Mouse (Mus musculus): ENCODE measurements at regions not wholly inside any gene's neighbourhood (a gene's known extent, or its start where the extent isn't known, plus 50 kb on each side); places are given as distances from the start of the nearest gene placed in this dataset.

- no peak overlapping the region for H3K27ac ChIP-seq (replicated peaks)
- no peak overlapping the region for H3K9ac ChIP-seq
- 0 out of 2 replicates have a peak, but pooled peaks cover 2% of the 10 kb centered on the region for H3K4me1 ChIP-seq
- WGBS, result 78% methylated on average over 9 of the region's 9 CpGs
- no peaks in the 10 kb centered on the region for H3K9me3 ChIP-seq (replicated peaks)
- no peak overlapping the region for H3K4me2 ChIP-seq (replicated peaks)
- no peaks in the 10 kb centered on the region for H3K36me3 ChIP-seq
- no peaks in the 10 kb centered on the region for H3K27me3 ChIP-seq
- ATAC-seq (ENCODE audit: insufficient number of reproducible peaks, low FRiP score, low TSS enrichment, low read depth), result no peak
- no peak overlapping the region for H3K4me3 ChIP-seq (replicated peaks)
Observed at GRCm38 (mm10) chr13:44390666-44391390, 338.4 kb upstream of the Jarid2 start.

GRCm38 (mm10) chr13:44394016-44394415 is 335.3 kb upstream of the Jarid2 start:
- no peaks in the 10 kb centered on the region for H3K36me3 ChIP-seq
- no peaks in the 10 kb centered on the region for H3K27me3 ChIP-seq
- H3K27ac ChIP-seq (replicated peaks), result no peak overlapping the region
- H3K4me3 ChIP-seq (replicated peaks), result no peak overlapping the region
- no peaks in the 10 kb centered on the region for H3K9me3 ChIP-seq (replicated peaks)
- WGBS, result 88% methylated on average over 5 of the region's 5 CpGs
- ATAC-seq (ENCODE audit: insufficient number of reproducible peaks, low FRiP score, low TSS enrichment, low read depth), result no peak
- peaks cover 8% of the 10 kb centered on the region for H3K4me1 ChIP-seq
- no peak overlapping the region for H3K4me2 ChIP-seq (replicated peaks)
- no peak overlapping the region for H3K9ac ChIP-seq

DNA sequence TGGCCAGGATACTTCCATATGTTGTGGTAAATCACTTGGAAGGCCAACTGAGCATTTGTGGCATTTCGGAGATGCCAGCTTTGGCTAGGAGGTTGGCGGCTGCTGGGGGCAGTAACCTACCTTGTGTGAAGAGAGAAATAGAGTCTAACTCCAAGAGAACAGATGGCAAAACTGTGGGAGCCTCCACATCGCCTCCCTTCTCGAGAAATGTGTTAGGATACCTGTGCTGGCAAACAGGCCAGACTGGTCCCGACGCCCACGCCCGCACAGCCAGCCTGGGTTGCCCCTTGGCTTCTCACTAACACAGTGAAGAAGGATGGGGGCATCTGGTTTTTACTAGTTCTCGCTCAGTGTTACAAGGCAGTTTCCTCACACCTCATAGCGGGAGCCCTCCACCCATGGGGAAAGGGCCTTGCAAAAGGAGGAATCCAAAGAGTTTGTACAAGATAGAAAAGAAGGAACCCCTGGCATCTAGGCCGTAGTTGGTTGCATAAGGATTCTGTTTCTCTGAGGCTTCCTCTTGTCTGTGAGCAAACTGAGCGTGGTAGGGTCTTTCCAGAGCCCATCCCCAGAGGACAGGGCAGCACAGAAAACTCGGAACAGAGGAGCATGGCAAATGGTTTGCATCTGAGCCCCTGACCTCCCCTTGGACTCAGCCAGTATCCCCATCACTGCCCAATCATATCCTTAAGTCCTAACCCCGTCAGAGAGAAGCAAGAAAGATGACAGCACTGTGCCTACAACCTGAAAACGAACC is 330.5 kb upstream of the Jarid2 start:
- no peak overlapping the region for H3K9ac ChIP-seq
- H3K4me3 ChIP-seq (replicated peaks), result no peak overlapping the region
- no peaks in the 10 kb centered on the region for H3K9me3 ChIP-seq (replicated peaks)
- H3K27me3 ChIP-seq, result no peaks in the 10 kb centered on the region
- H3K4me2 ChIP-seq (replicated peaks), result no peak overlapping the region
- 73% methylated on average over 15 of the region's 15 CpGs for WGBS
- no peak overlapping the region for H3K27ac ChIP-seq (replicated peaks)
- H3K4me1 ChIP-seq, result peaks cover 17% of the 10 kb centered on the region
- H3K36me3 ChIP-seq, result no peaks in the 10 kb centered on the region
- ATAC-seq (ENCODE audit: insufficient number of reproducible peaks, low FRiP score, low TSS enrichment, low read depth), result no peak

GRCm38 (mm10) chr13:44399370-44399685 is 329.9 kb upstream of the Jarid2 start:
- WGBS, result 37% methylated on average over 3 of the region's 4 CpGs
- H3K27me3 ChIP-seq, result no peaks in the 10 kb centered on the region
- H3K27ac ChIP-seq (replicated peaks), result peak overlapping the region; percentile 58; the same call in 1 of the 2 replicates
- H3K4me1 ChIP-seq, result peaks cover 17% of the 10 kb centered on the region
- H3K9ac ChIP-seq, result no peak overlapping the region
- no peaks in the 10 kb centered on the region for H3K36me3 ChIP-seq
- H3K4me3 ChIP-seq (replicated peaks), result no peak overlapping the region
- ATAC-seq (ENCODE audit: insufficient number of reproducible peaks, low FRiP score, low TSS enrichment, low read depth), result no peak
- no peak overlapping the region for H3K4me2 ChIP-seq (replicated peaks)
- no peaks in the 10 kb centered on the region for H3K9me3 ChIP-seq (replicated peaks)

DNA sequence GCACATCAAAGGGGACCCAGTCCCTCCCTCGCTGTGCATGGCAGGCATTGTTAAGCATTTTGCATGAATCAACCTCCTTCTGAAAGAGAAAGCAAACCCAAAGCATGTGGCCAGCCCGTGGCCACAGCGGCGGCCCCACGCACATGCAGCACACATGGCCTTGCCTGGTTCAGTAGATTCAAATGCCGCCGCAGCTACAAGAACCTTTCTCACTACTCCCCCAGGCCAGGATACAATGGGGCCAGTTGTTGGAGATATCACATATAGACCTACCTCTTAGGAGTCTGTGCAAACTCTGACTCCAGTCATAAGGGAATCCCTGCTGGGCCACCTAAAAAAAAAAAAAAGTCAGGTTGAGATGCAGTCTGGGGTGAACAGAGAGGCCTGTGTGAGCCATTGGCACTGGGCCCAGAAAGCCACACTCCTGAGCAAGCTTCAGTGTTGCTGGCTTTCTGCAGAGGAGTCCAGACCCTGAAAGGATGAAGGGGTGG is 329.4 kb upstream of the Jarid2 start:
- no peaks in the 10 kb centered on the region for H3K9me3 ChIP-seq (replicated peaks)
- WGBS, result 45% methylated on average over 7 of the region's 7 CpGs
- H3K4me3 ChIP-seq (replicated peaks), result no peak overlapping the region
- no peak overlapping the region; the same call in 1 of the 2 replicates for H3K27ac ChIP-seq (replicated peaks)
- no peaks in the 10 kb centered on the region for H3K36me3 ChIP-seq
- 0 out of 2 replicates have a peak, but pooled peaks have one; percentile 39 for ATAC-seq (ENCODE audit: insufficient number of reproducible peaks, low FRiP score, low TSS enrichment, low read depth)
- H3K4me1 ChIP-seq, result peaks cover 17% of the 10 kb centered on the region
- no peak overlapping the region for H3K4me2 ChIP-seq (replicated peaks)
- H3K9ac ChIP-seq, result no peak overlapping the region
- H3K27me3 ChIP-seq, result no peaks in the 10 kb centered on the region

DNA sequence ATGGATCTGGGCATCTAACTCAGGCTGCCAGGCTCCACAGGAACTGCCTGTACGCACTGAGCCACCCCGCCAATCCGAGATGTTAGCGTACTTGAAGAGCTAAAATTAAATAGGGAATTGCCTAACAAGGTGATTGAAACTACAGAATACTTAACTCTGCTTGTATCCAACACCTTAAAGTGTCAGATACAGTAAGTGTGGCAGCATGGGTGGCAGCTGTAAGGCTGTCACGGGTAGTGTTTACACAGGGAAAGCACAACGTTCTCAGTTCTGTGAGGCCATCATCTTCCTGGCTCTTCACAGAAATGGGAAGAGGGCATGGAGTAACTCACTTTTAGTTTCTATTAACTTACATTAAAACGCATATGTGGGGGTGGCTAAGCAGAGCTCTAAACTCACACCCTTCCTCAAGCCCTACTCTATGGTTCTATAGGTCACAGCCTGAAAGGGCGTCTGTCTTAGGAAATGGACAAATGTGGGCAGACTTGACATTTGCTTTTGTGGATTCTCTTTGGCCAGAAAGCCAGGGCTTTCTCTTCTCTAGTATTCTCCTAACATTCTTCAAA is 325.2 kb upstream of the Jarid2 start:
- ATAC-seq (ENCODE audit: insufficient number of reproducible peaks, low FRiP score, low TSS enrichment, low read depth), result no peak

DNA sequence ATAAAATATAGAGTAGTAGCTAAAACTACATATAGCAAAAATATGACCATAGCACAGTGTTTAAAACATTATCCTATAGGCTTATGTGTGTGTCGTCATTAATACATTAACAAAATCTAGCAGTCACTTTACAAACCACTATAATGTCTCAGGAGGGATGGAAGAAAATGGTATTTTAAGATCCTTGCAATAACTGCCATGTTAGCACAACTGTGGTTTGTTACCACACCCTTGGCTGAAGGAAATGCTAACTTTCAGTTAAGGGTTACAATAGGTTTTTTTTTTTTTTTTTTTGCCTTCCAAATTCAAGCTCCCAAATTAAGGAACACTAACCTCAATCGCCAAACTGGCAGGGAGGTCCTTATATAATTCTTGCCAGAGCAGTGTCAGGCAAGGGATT is 322.0 kb upstream of the Jarid2 start:
- Histone ChIP-seq H3K4me3 (replicated peaks) (no peak overlapping the region), H3K27me3 (no peaks in the 10 kb centered on the region), H3K27ac (replicated peaks) (no peak overlapping the region), H3K36me3 (no peaks in the 10 kb centered on the region), H3K4me1 (0 out of 2 replicates have a peak, but pooled peaks cover 3% of the 10 kb centered on the region), H3K9me3 (replicated peaks) (no peaks in the 10 kb centered on the region), H3K9ac (no peak overlapping the region), H3K4me2 (replicated peaks) (no peak overlapping the region)
- 70% methylated on average over 2 of the region's 2 CpGs for WGBS
- ATAC-seq (ENCODE audit: insufficient number of reproducible peaks, low FRiP score, low TSS enrichment, low read depth), result no peak

More for the DNA sequence above, 325.2 kb upstream of the Jarid2 start:
- WGBS, result 87% methylated on average over 8 of the region's 8 CpGs
- no peaks in the 10 kb centered on the region for H3K36me3 ChIP-seq
- H3K4me2 ChIP-seq (replicated peaks), result no peak overlapping the region
- no peaks in the 10 kb centered on the region for H3K27me3 ChIP-seq
- H3K4me1 ChIP-seq, result peaks cover 8% of the 10 kb centered on the region
- H3K9me3 ChIP-seq (replicated peaks), result no peaks in the 10 kb centered on the region
- no peak overlapping the region for H3K9ac ChIP-seq
- no peak overlapping the region for H3K4me3 ChIP-seq (replicated peaks)
- H3K27ac ChIP-seq (replicated peaks), result no peak overlapping the region

DNA sequence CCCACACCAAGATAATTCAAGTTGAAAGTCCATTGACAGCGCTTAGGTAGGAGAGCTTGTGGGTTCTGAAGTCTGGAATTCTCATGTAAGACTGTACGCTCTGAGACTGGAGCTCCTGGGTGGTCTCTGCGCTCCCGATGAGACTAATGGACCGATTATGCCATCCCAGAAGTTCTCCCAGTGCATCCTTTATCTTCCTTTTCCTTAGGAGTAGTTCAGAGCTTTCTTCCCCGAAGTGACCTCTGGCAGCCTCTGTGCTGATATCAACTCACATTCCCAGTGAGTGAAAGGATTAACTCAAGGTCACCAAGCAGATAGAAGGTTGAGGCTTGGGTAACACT is 320.7 kb upstream of the Jarid2 start:
- no peaks in the 10 kb centered on the region for H3K36me3 ChIP-seq
- no peak overlapping the region for H3K9ac ChIP-seq
- no peaks in the 10 kb centered on the region for H3K9me3 ChIP-seq (replicated peaks)
- no peak overlapping the region for H3K4me3 ChIP-seq (replicated peaks)
- no peaks in the 10 kb centered on the region for H3K27me3 ChIP-seq
- H3K27ac ChIP-seq (replicated peaks), result no peak overlapping the region
- 0 out of 2 replicates have a peak, but pooled peaks cover 3% of the 10 kb centered on the region for H3K4me1 ChIP-seq
- H3K4me2 ChIP-seq (replicated peaks), result no peak overlapping the region
- WGBS, result 84% methylated on average over 6 of the region's 6 CpGs
- no peak for ATAC-seq (ENCODE audit: insufficient number of reproducible peaks, low FRiP score, low TSS enrichment, low read depth)

DNA sequence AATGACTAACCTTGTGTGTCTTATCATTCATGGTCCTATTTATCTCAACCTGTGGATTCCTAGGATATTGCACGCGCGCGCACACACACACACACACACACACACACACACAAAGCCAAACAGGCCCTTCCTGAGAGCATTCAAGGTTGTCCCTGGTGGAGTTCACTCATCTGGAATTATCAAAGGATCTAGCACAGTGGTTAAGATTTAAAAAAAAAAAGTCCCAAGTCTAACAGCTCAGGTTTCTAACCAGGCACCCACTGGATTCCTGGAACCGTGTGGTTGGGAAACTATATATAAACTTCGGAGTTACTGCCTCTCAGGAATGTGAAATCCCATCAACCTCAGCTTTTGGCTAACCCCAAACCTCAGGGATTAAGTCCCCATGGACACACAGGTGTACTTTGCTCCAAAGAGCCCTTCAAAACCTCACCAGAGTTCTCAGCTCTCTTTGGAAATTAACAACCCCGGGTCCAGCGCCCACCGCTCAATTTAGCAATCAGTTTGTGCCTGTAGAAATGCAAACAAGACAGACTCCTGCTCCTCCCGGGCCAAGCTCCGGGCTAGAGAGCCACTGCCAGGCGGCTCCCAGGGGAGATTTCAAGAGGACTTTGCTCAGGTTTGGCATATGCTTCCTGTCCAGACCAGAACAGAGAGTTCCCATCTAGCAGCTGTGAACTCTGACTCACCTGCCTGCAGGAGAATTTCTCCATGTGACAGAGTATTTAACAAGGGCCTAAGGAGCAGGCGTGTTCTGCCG is 320.1 kb upstream of the Jarid2 start:
- H3K4me2 ChIP-seq (replicated peaks), result no peak overlapping the region
- no peak overlapping the region for H3K4me3 ChIP-seq (replicated peaks)
- H3K4me1 ChIP-seq, result 0 out of 2 replicates have a peak, but pooled peaks cover 3% of the 10 kb centered on the region
- 51% methylated on average over 14 of the region's 14 CpGs for WGBS
- H3K9ac ChIP-seq, result no peak overlapping the region
- H3K27ac ChIP-seq (replicated peaks), result no peak overlapping the region
- H3K27me3 ChIP-seq, result no peaks in the 10 kb centered on the region
- no peak for ATAC-seq (ENCODE audit: insufficient number of reproducible peaks, low FRiP score, low TSS enrichment, low read depth)
- H3K9me3 ChIP-seq (replicated peaks), result no peaks in the 10 kb centered on the region
- H3K36me3 ChIP-seq, result no peaks in the 10 kb centered on the region

DNA sequence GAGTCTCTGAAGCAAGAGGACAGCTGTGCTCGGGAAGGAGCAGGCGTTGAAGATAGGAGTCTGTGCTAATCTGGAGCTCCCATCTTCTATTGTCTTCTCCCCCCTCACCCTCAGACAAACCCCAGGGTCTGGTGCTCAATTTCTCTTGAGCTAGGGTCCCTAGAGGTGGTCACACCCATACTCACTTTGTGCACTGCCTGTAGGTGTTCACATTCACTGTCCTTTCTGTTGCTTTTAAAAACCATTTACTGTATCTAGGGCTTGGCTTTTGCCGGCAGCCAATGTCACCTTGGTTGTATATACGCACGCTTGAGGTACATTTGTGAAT is 319.6 kb upstream of the Jarid2 start:
- Histone ChIP-seq H3K27me3 (no peaks in the 10 kb centered on the region), H3K4me1 (0 out of 2 replicates have a peak, but pooled peaks cover 3% of the 10 kb centered on the region), H3K9me3 (replicated peaks) (no peaks in the 10 kb centered on the region), H3K27ac (replicated peaks) (no peak overlapping the region), H3K36me3 (no peaks in the 10 kb centered on the region), H3K4me2 (replicated peaks) (no peak overlapping the region), H3K9ac (no peak overlapping the region), H3K4me3 (replicated peaks) (no peak overlapping the region)
- WGBS, result 57% methylated on average over 5 of the region's 5 CpGs
- no peak for ATAC-seq (ENCODE audit: insufficient number of reproducible peaks, low FRiP score, low TSS enrichment, low read depth)

Data from embryonic facial prominence, embryonic 15.5 days (tissue).